Mouse (Mus musculus) forelimb bud, embryonic 11.5 days (tissue): ENCODE data around the gene Rpl36.

Source experiments
- DNase-seq: peaks from one replicate; pipeline ENCODE4 v3.0.0-alpha.2; 2012; ENCODE audit warnings: low read depth, low spot score

The Rpl36 gene

GRCm38 (mm10) chr17:56613236-56613844 is at the start of gene Rpl36:
Rpl36 (plus strand) TSS chr17:56613416.
- DNase-seq: peak; percentile 93

- DNase-seq: no peak
Measured at GRCm38 (mm10) chr17:56566293-56566692, 46.9 kb upstream of the Rpl36 start.

GRCm38 (mm10) chr17:56566918-56567317 is 46.3 kb upstream of the Rpl36 start:
- no peak for DNase-seq

- no peak for DNase-seq
Measured at GRCm38 (mm10) chr17:56567370-56567769, 45.8 kb upstream of the Rpl36 start.

GRCm38 (mm10) chr17:56570287-56570686 is 42.9 kb upstream of the Rpl36 start:
- DNase-seq: no peak

GRCm38 (mm10) chr17:56572154-56572553 is 41.1 kb upstream of the Rpl36 start:
- DNase-seq: no peak

GRCm38 (mm10) chr17:56572939-56573338 is 40.3 kb upstream of the Rpl36 start:
- DNase-seq: no peak

GRCm38 (mm10) chr17:56583071-56583470 is 30.1 kb upstream of the Rpl36 start:
- DNase-seq: no peak

GRCm38 (mm10) chr17:56583611-56584256 is 29.5 kb upstream of the Rpl36 start:
- no peak for DNase-seq

- peak; percentile 100 for DNase-seq
Measured at GRCm38 (mm10) chr17:56584257-56585130, 28.7 kb upstream of the Rpl36 start, which contains the start of the genes Safb2 and Safb. Safb2 (minus strand) TSS chr17:56584585. Safb (plus strand) TSS chr17:56584825.

GRCm38 (mm10) chr17:56585171-56585821 is 27.9 kb upstream of the Rpl36 start:
- DNase-seq: peak; percentile 19

- DNase-seq: no peak
Measured at GRCm38 (mm10) chr17:56587773-56588172, 25.4 kb upstream of the Rpl36 start.

GRCm38 (mm10) chr17:56588921-56589320 is 24.3 kb upstream of the Rpl36 start:
- no peak for DNase-seq

GRCm38 (mm10) chr17:56592553-56592952 is 20.7 kb upstream of the Rpl36 start:
- DNase-seq: no peak

- DNase-seq: no peak
Measured at GRCm38 (mm10) chr17:56593527-56594271, 19.5 kb upstream of the Rpl36 start.

- no peak for DNase-seq
Measured at GRCm38 (mm10) chr17:56603186-56604069, 9.8 kb upstream of the Rpl36 start.

- no peak for DNase-seq
Measured at GRCm38 (mm10) chr17:56604070-56604380, 9.2 kb upstream of the Rpl36 start.

- DNase-seq: no peak
Measured at GRCm38 (mm10) chr17:56604422-56604821, 8.8 kb upstream of the Rpl36 start.

- no peak for DNase-seq
Measured at GRCm38 (mm10) chr17:56605431-56605830, 7.8 kb upstream of the Rpl36 start.

- no peak for DNase-seq
Measured at GRCm38 (mm10) chr17:56607521-56608062, 5.6 kb upstream of the Rpl36 start.
